In the genomic region with DNA sequence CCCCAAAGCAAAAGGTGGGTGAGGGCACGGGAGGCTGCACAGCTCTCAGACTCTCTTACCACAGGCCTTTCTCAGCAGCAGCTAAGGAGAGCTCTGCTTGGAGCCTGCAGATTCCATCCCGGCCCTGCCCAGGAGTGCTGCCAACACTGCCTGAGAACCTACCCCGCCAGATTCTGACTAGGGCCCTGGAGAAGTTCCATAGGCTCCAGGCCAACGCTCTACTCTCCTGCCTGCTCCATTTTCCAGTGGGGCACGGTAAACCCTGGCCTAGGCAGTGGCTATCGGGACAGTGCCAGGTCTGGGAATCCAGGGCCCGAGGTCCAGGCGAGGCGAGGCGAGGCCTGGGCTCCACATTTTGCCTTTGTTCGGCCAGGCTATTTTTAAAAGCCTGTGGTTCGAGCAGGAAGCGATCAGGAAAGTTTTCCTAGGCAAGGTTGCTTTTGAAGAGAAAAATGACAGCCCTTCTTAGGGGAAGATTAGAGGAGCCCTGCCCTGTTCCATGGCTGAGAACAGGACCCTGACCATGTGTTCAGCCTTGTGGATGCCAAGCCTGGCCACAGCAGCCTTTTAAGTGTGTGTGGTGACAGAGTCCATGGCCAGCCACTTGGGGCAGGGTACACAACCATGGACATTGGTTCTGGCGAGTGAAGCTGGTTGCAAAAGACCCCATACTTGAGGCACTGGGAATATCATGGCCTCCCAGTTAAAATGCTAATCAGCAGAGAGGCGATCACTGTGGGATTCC, we compare ENCODE assay signal across 8 mouse cellular contexts.
DNase-seq lines count a peak whose midpoint lies in the region; ATAC-seq lines count a peak whose summit lies in the region.

No protein-coding gene starts in this region.

- no peak overlapping the region for H3K4me3 ChIP-seq in kidney, embryonic 16.5 days (ENCODE audit: low read length)
- H3K4me3 ChIP-seq in limb, embryonic 12.5 days (replicated peaks) = no peak overlapping the region

- no peak overlapping the region for H3K4me2 ChIP-seq in kidney, embryonic 16.5 days (replicated peaks; ENCODE audit: low read depth, low read length)
- H3K4me2 ChIP-seq in limb, embryonic 12.5 days = no peak overlapping the region

- peaks cover 40% of the 10 kb centered on the region for H3K36me3 ChIP-seq in kidney, embryonic 16.5 days (ENCODE audit: insufficient read depth, low read length)
- H3K36me3 ChIP-seq in limb, embryonic 12.5 days = peaks cover 100% of the 10 kb centered on the region

- H3K27me3 ChIP-seq in kidney, embryonic 16.5 days (ENCODE audit: insufficient read depth, low read length) = no peaks in the 10 kb centered on the region
- H3K27me3 ChIP-seq in limb, embryonic 12.5 days = no peaks in the 10 kb centered on the region

- peaks cover 4% of the 10 kb centered on the region; the same call in 1 of the 2 replicates for H3K9me3 ChIP-seq in kidney, embryonic 16.5 days (ENCODE audit: low read length)
- H3K9me3 ChIP-seq in limb, embryonic 12.5 days = no peaks in the 10 kb centered on the region; the same call in 1 of the 2 replicates

- peak overlapping the region; percentile 92 for H3K27ac ChIP-seq in kidney, embryonic 16.5 days (ENCODE audit: low read length)
- H3K27ac ChIP-seq in limb, embryonic 12.5 days = 0 out of 2 replicates have a peak overlapping the region, but pooled peaks have one; percentile 12

- WGBS in kidney, embryonic 16.5 days = 76% methylated on average over 15 of the region's 15 CpGs
- 90% methylated on average over 15 of the region's 15 CpGs for WGBS in limb, embryonic 12.5 days

- ATAC-seq in kidney, embryonic 16.5 days (ENCODE audit: low FRiP score, low TSS enrichment) = no peak
- no peak for ATAC-seq in limb, embryonic 12.5 days (ENCODE audit: insufficient number of reproducible peaks, insufficient read depth, low FRiP score, low TSS enrichment, low read depth)
- no peak for ATAC-seq in granulocyte monocyte progenitor cell, adult 5-6 weeks (replicated peaks; ENCODE audit: poor library complexity, severe bottlenecking)

- peaks cover 40% of the 10 kb centered on the region for H3K4me1 ChIP-seq in kidney, embryonic 16.5 days (ENCODE audit: insufficient read depth, low read length)
- no peaks in the 10 kb centered on the region for H3K4me1 ChIP-seq in limb, embryonic 12.5 days (replicated peaks)

- peak; percentile 52 for DNase-seq in brain, embryonic 18.5 days (ENCODE audit: low read depth, low spot score)
- DNase-seq in cerebellum, postnatal 36 days = peak; percentile 96 to 97
- DNase-seq in heart, adult 8-10 months (ENCODE audit: low spot score) = peak; percentile 87
- peak; percentile 82 for DNase-seq in right cerebral cortex, postnatal 25 days
- DNase-seq in embryo, embryonic 10.5 days (ENCODE audit: low spot score) = no peak

- no peak overlapping the region for H3K9ac ChIP-seq in kidney, embryonic 16.5 days (replicated peaks; ENCODE audit: low read length)
- no peak overlapping the region for H3K9ac ChIP-seq in limb, embryonic 12.5 days (replicated peaks)
